8 mouse cellular contexts compared by ENCODE assay signal in the genomic region with DNA sequence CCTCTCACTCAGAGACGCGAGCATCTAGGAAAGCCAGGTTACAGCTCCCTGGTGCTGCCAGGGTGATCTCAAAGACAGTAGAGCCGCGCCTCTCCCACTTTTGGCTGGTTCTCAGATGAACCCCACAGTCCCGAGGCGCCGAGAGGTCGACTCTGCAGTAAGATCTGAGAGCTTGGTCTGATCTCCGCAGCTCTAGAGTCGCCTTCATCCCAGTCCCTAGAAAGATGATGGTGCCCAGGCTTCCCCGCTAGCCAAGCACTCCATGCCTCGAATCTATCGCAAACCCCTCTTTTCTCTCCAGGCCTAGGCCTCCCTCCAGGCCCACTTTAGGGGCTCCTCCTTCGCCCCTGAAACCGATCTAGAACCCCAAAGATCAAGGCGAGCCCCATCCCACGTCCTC. TPM values are rescaled to one million over a fixed set of nuclear protein-coding genes. Genes with fewer than 3 reads are reported as not detected.
A peak's percentile ranks its signal among the peaks of the same experiment; 100 is the strongest.
DNase-seq lines count a peak whose midpoint lies in the region; ATAC-seq and TF ChIP-seq lines count a peak whose summit lies in the region.

No protein-coding gene starts in this region.

- in situ Hi-C loops in ES-E14 (cut with MboI; ENCODE audit: low sequenced_read_pairs in 2 of 2, unreplicated experiment in 2 of 2): no loop called here

- peak overlapping the region; percentile 91 for H3K4me3 ChIP-seq in heart, embryonic 10.5 days
- peak overlapping the region; percentile 84 to 88 for H3K4me3 ChIP-seq in ES-E14 (ENCODE audit: insufficient read depth in 1 of 2, low read depth in 1 of 2, low read length in 2 of 2, poor library complexity in 1 of 2, severe bottlenecking in 1 of 2)
- peak overlapping the region; percentile 86 for H3K4me3 ChIP-seq in forebrain, embryonic 13.5 days
- H3K4me3 ChIP-seq in liver, embryonic 13.5 days (replicated peaks): peak overlapping the region; percentile 76
- peak overlapping the region; percentile 63 for H3K4me3 ChIP-seq in stomach, embryonic 16.5 days (replicated peaks; ENCODE audit: low read length)

- peak overlapping the region; percentile 90 for H3K27ac ChIP-seq in heart, embryonic 10.5 days
- H3K27ac ChIP-seq in ES-E14 (ENCODE audit: insufficient read depth, low read depth, low read length, poor library complexity, severe bottlenecking): no peak overlapping the region
- H3K27ac ChIP-seq in forebrain, embryonic 13.5 days: peak overlapping the region; percentile 81
- peak overlapping the region; percentile 48 for H3K27ac ChIP-seq in liver, embryonic 13.5 days
- peak overlapping the region; percentile 28 for H3K27ac ChIP-seq in stomach, embryonic 16.5 days (ENCODE audit: low read length)

- intact Hi-C loops in heart, postnatal 14 days (cut with DNase I): no loop called here

- H3K9ac ChIP-seq in ES-E14 (ENCODE audit: insufficient read depth, low read depth, low read length, poor library complexity, severe bottlenecking): peak overlapping the region; percentile 79
- peak overlapping the region; percentile 87 for H3K9ac ChIP-seq in forebrain, embryonic 13.5 days
- H3K9ac ChIP-seq in liver, embryonic 13.5 days: peak overlapping the region; percentile 74
- H3K9ac ChIP-seq in stomach, embryonic 16.5 days (ENCODE audit: low read length): peak overlapping the region; percentile 69

- no peaks in the 10 kb centered on the region for H3K9me3 ChIP-seq in heart, embryonic 10.5 days
- no peaks in the 10 kb centered on the region for H3K9me3 ChIP-seq in ES-E14 (ENCODE audit: control insufficient read depth, insufficient read depth, low read depth, low read length)
- H3K9me3 ChIP-seq in forebrain, embryonic 13.5 days (replicated peaks): no peaks in the 10 kb centered on the region
- H3K9me3 ChIP-seq in liver, embryonic 13.5 days (replicated peaks): no peaks in the 10 kb centered on the region
- no peaks in the 10 kb centered on the region for H3K9me3 ChIP-seq in stomach, embryonic 16.5 days (replicated peaks; ENCODE audit: control insufficient read depth, low read length)

- peak overlapping the region; percentile 86 for H3K4me2 ChIP-seq in forebrain, embryonic 13.5 days
- H3K4me2 ChIP-seq in liver, embryonic 13.5 days: peak overlapping the region; percentile 98
- peak overlapping the region; percentile 77 for H3K4me2 ChIP-seq in stomach, embryonic 16.5 days (ENCODE audit: low read depth, low read length)

- peaks cover 40% of the 10 kb centered on the region for H3K4me1 ChIP-seq in heart, embryonic 10.5 days
- H3K4me1 ChIP-seq in ES-E14 (ENCODE audit: control insufficient read depth in 2 of 2, insufficient read depth in 2 of 2, low read length in 2 of 2, poor library complexity in 1 of 2): peaks cover 2 to 6% of the 10 kb centered on the region in 2 experiments; a peak in 2 of 4 replicates
- peaks cover 30% of the 10 kb centered on the region for H3K4me1 ChIP-seq in forebrain, embryonic 13.5 days
- peaks cover 45% of the 10 kb centered on the region for H3K4me1 ChIP-seq in liver, embryonic 13.5 days (replicated peaks)
- peaks cover 18% of the 10 kb centered on the region for H3K4me1 ChIP-seq in stomach, embryonic 16.5 days (ENCODE audit: control insufficient read depth, insufficient read depth, low read length)

- peaks cover 2% of the 10 kb centered on the region; the same call in 1 of the 2 replicates for H3K36me3 ChIP-seq in heart, embryonic 10.5 days
- H3K36me3 ChIP-seq in ES-E14 (ENCODE audit: control insufficient read depth, insufficient read depth, low read length, poor library complexity, severe bottlenecking): no peaks in the 10 kb centered on the region; the same call in 1 of the 2 replicates
- H3K36me3 ChIP-seq in forebrain, embryonic 13.5 days (ENCODE audit: poor library complexity, severe bottlenecking): peaks cover 2% of the 10 kb centered on the region
- H3K36me3 ChIP-seq in liver, embryonic 13.5 days: no peaks in the 10 kb centered on the region
- no peaks in the 10 kb centered on the region for H3K36me3 ChIP-seq in stomach, embryonic 16.5 days (ENCODE audit: control insufficient read depth, insufficient read depth, low read length)

- no peak; the same call in 1 of the 2 replicates for ATAC-seq in forebrain, embryonic 13.5 days
- ATAC-seq in liver, embryonic 13.5 days (ENCODE audit: low read depth): peak; percentile 19
- ATAC-seq in stomach, embryonic 16.5 days (ENCODE audit: insufficient read depth, low FRiP score): no peak

- H3K27me3 ChIP-seq in heart, embryonic 10.5 days (ENCODE audit: insufficient read depth, poor library complexity, severe bottlenecking): no peaks in the 10 kb centered on the region
- no peaks in the 10 kb centered on the region for H3K27me3 ChIP-seq in forebrain, embryonic 13.5 days
- no peaks in the 10 kb centered on the region for H3K27me3 ChIP-seq in liver, embryonic 13.5 days
- H3K27me3 ChIP-seq in stomach, embryonic 16.5 days (ENCODE audit: control insufficient read depth, insufficient read depth, low read length): no peaks in the 10 kb centered on the region

- DNase-seq in heart, embryonic 10.5 days (ENCODE audit: low spot score): no peak
- DNase-seq in heart, postnatal 14 days: no peak
- no peak for DNase-seq in ES-E14 (ENCODE audit: low read depth, low spot score)
- no peak for DNase-seq in liver, embryonic 13.5 days
- DNase-seq in spleen, postnatal 10 days (ENCODE audit: low spot score in 2 of 2): no peak
- DNase-seq in ovary, postnatal 36 days (ENCODE audit: low spot score): no peak

- under 1% methylated on average over 17 of the region's 17 CpGs for WGBS in heart, embryonic 10.5 days
- 0% methylated on average over 17 of the region's 17 CpGs for WGBS in forebrain, embryonic 13.5 days
- under 1% methylated on average over 17 of the region's 17 CpGs for WGBS in liver, embryonic 13.5 days (ENCODE audit: insufficient replicate concordance)
- whole genome bisulfite sequencing in stomach, embryonic 16.5 days: under 1% methylated on average over 17 of the region's 17 CpGs

TF ChIP-seq in ES-E14, 5 proteins besides CTCF, POLR2A, EP300 and RAD21:
- no peak for TF ChIP-seq ZNF384 (IDR thresholded peaks at IDR 0.05; ENCODE audit: low read depth, low read length)
- no peak for TF ChIP-seq MAFK (IDR thresholded peaks at IDR 0.05; ENCODE audit: insufficient read depth, low read depth, low read length)
- no peak for TF ChIP-seq ZC3H11A (IDR thresholded peaks at IDR 0.05; ENCODE audit: borderline replicate concordance, low read depth, low read length)
- TF ChIP-seq HCFC1 (IDR thresholded peaks at IDR 0.05; ENCODE audit: borderline replicate concordance, insufficient read depth, low read length): no peak
- no peak for TF ChIP-seq CHD2 (IDR thresholded peaks at IDR 0.05; ENCODE audit: low read depth, low read length)
TF ChIP-seq in ES-E14: peak in this region for 0.

RNA-seq across cellular contexts. Expression of gene Arl3, which starts 0.5 kb away (rescaled TPM):
- polyA plus RNA-seq in heart, embryonic 10.5 days (2016; fragmentation: Nextera tagmentation; extraction: Ambion mirVana): 112 and 134 TPM in 2 replicates
- 10 to 100 TPM; 29.7 to 30.0 TPM for total RNA-seq in heart, postnatal 14 days (2021)
- total RNA-seq in ES-E14 (2012; rRNA removed): 25.7 and 39.7 TPM in 2 replicates
- polyA plus RNA-seq in forebrain, embryonic 13.5 days (2015; fragmentation: Nextera tagmentation; extraction: Ambion mirVana): 233 and 245 TPM in 2 replicates
- 29.8 and 32.1 TPM in 2 replicates for polyA plus RNA-seq in liver, embryonic 13.5 days (2015; fragmentation: Nextera tagmentation; extraction: Ambion mirVana)
- 98.1 and 105 TPM in 2 replicates for polyA plus RNA-seq in stomach, embryonic 16.5 days (2015; fragmentation: Nextera tagmentation; extraction: Ambion mirVana)

RNA-seq across cellular contexts. Expression of gene Sfxn2, which starts 0.6 kb away (rescaled TPM):
- polyA plus RNA-seq in heart, embryonic 10.5 days (2016; fragmentation: Nextera tagmentation; extraction: Ambion mirVana): 14.2 and 14.5 TPM in 2 replicates
- 1 to 10 TPM; 4.1 to 5.3 TPM for total RNA-seq in heart, postnatal 14 days (2021)
- total RNA-seq in ES-E14 (2012; rRNA removed): 11.4 TPM in 2 replicates
- polyA plus RNA-seq in forebrain, embryonic 13.5 days (2015; fragmentation: Nextera tagmentation; extraction: Ambion mirVana): 12.4 and 13.2 TPM in 2 replicates
- polyA plus RNA-seq in liver, embryonic 13.5 days (2015; fragmentation: Nextera tagmentation; extraction: Ambion mirVana): 18.3 and 19.8 TPM in 2 replicates
- 16.6 and 19.3 TPM in 2 replicates for polyA plus RNA-seq in stomach, embryonic 16.5 days (2015; fragmentation: Nextera tagmentation; extraction: Ambion mirVana)

RNA-seq across cellular contexts. Expression of gene Wbp1l, which starts 26.3 kb away (rescaled TPM):
- polyA plus RNA-seq in heart, embryonic 10.5 days (2016; fragmentation: Nextera tagmentation; extraction: Ambion mirVana): 53.9 and 61.8 TPM in 2 replicates
- 10 to 100 TPM; 60.3 to 68.7 TPM for total RNA-seq in heart, postnatal 14 days (2021)
- total RNA-seq in ES-E14 (2012; rRNA removed): 38.8 and 40.2 TPM in 2 replicates
- 33.1 and 36.5 TPM in 2 replicates for polyA plus RNA-seq in forebrain, embryonic 13.5 days (2015; fragmentation: Nextera tagmentation; extraction: Ambion mirVana)
- polyA plus RNA-seq in liver, embryonic 13.5 days (2015; fragmentation: Nextera tagmentation; extraction: Ambion mirVana): 14.9 and 17.3 TPM in 2 replicates
- polyA plus RNA-seq in stomach, embryonic 16.5 days (2015; fragmentation: Nextera tagmentation; extraction: Ambion mirVana): 37.1 and 38.0 TPM in 2 replicates
